Mouse (Mus musculus) embryo, embryonic 9.5 days (tissue): Measurements from ENCODE around the gene Srpx2.

ENCODE experiments used
- DNase-seq: peaks from one replicate; pipeline ENCODE4 v3.0.0-alpha.2; 2017; ENCODE audit errors: extremely low spot score

The Srpx2 gene

DNA sequence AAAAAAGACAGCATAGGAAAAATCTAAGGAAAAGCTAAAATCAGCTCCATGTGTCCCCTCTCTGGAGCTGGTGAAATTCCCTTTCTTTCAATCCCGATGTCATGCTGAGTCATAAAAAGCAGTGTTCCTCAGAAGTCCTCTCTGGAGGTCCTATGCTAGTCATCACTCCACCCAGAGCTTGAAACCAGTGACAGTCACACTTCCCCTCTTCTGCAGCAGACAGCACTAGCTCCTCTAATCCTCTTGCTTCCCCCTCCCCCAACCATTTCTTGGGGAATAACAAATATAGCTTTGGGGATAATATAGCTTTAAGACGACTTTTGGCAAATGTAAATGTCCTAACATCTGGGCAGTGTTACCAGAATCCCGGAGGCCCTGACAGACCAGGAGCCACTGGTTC, at the start of gene Srpx2:
Srpx2 (plus strand) TSS at position 166 of the 400 bp plus-strand sequence.
- no peak for DNase-seq

DNA sequence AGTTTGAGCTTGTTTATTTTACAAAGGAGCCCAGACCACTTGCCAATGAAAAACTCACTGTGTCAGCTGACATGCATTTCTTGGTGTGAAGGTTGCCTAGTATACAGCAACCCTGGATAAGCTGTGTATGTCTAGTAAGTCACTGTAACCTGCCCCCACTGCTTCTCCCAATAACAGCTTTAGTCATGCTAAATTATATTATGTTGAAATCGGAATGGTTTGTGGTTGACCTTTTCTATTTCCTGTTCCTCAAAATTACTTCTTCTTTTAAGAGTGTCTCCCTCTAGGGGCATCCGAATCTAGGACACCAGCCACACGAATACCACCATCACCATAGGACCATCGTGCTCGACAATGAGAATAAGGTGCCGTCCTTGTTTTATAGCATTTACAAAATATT, 38.5 kb upstream of the Srpx2 start:
- DNase-seq = no peak

- DNase-seq = no peak
Observed at GRCm38 (mm10) chrX:133887308-133887707, 20.9 kb upstream of the Srpx2 start.

GRCm38 (mm10) chrX:133888111-133888510, 20.1 kb upstream of the Srpx2 start:
- no peak for DNase-seq

DNA sequence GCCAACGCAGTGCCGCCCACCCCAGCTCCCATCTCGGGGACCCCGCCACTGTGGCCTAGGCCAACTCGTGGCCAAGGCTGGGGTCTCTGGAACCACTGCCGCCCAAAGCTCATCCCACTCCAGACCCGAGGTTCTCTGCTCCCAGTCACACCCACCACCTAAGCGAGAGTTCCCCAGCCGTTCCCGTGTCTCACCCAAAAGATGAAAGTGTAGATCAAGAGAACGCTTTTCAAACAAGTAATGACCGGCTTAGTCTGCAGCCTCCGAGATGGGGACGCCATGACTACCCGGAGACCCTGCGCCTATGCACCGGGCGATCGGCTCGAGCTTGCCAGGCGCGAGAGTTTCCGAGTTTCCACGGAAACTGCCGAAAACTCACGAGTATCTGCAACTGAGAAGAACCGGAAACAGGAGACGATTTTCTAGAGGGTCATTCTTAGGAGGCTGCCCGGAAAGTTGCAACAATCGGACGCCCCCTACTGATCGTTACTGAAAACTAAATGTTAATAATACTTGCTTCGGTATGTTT, 10.1 kb upstream of the Srpx2 start, which contains the start of gene Tspan6:
Tspan6 (minus strand) TSS at position 416 of the 529 bp plus-strand sequence.
- peak; percentile 81 for DNase-seq

DNA sequence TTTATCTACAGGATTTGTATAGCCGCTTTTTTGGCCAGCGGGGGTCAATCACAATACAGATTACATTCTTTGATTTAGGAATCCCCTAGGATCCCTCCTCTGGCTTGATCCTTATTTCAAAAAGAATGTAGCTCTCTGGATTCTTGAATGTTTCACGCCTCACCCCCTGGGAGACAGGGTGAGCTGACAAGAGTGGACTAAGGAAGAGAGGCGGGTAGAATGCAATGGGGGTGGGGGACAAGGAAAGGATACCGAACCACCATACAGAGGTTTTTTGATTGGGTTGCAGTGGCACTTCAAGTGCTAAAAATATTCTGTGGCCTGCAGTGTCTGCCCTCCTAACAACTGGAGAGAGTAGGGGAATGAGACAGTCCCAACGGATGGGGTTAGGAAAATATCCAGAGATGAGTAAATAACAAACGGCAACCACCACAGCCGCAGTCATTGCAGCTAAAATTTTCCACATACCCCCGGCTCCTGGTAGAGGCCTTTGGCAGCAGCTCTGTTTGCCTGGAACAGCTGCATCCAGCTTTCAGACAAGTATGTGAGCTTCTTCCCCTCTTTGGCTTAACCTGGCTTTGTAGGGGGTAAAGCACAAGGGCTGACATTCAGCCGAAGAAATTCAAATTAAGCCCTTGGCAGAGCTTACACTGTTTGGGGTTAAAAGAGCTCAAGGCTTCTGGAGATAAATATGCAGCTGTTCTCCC, 3.3 kb downstream of the Srpx2 start:
- DNase-seq = no peak

GRCm38 (mm10) chrX:133913006-133913405, 4.8 kb downstream of the Srpx2 start:
- no peak for DNase-seq

GRCm38 (mm10) chrX:133914219-133914618, 6.0 kb downstream of the Srpx2 start:
- DNase-seq = no peak

DNA sequence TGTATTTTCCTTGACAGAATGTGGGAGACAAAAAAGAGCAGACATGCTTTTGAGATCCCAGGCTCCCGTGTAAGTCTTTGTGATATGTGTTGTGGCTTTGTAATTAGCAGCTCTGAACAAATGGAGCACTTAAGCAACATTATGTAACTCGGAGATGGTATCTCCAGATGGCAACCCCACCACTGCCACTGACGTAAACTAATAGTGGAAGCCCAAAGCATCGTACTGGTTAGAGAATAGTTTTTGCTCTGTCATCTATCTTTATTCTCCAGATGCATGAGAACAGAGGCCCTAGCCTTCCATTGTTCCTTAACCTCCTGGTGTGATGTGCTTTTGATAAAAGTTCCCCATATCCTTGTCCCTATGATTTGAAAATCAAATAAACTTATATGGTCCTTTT, 13.0 kb downstream of the Srpx2 start:
- DNase-seq = no peak

DNA sequence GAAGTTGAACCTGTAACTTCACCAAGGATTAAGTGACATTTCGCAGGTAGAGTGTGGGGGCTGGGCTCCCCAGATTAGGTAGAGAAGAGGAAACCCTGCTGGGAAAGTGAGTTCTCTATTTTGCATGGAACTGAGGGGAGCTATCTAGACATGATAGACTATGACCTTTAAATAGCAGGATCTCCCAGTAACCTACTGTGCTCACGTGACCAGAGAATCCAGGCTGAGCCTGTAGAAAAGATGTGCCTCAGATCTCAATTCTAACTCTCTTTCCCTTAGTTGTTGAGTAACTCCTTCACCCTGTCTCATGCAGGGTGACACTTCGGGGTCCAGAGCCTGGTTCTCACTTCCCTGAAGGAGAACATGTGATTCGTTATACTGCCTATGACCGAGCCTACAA, 18.5 kb downstream of the Srpx2 start:
- DNase-seq = no peak

DNA sequence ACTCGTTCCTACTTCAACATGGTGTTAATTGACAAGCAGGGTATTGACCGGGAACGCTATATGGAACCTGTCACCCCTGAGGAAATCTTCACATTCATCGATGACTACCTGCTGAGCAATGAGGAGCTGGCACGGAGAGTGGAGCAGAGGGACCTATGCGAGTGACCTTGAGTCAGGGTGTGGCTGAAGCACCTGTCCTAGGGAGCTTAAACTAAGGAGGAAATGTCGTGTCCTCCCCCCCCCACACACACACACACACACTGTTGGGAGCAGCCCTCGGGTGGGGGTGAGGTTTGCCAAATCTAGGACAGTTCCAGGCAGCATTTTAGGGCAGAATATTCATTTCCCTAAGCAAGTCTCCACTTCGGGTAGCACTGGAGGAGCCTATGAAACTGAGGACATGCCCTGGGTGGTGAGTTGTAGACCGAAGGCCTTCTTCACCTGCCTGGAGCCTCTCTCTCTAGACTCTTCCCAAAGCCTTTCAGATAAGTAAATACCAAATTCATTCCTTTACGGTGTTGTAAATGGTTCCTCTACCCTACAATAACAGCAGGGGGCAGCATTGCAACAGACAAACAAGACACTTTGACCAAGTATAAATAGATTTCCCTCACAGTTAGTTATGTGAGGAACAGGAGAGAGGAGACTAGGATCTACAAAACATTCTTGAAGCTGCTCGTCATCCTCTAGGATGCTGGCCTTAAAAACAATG, 23.2 kb downstream of the Srpx2 start:
- peak; percentile 20 for DNase-seq

- DNase-seq = no peak
Observed at GRCm38 (mm10) chrX:133936605-133937225, 28.5 kb downstream of the Srpx2 start.

DNA sequence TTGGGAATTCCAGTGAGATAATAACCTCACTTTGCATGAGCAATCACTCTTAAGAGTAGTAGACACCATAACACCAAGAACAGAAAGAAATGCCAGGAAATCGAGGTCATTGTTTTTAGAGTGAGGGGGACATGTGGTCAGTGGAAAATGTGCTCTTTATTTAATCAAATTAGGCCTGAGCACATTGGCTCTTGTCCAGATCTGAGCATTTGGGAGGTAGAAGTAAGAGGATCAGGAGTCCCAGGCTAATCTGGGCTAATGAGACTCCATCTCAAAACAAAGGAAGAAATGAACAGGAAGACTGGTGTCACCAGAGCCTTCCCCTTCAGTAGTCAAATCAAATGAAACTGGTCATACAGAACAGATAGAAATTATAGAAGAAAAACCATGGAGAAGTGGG, 31.3 kb downstream of the Srpx2 start:
- DNase-seq = no peak

GRCm38 (mm10) chrX:133947427-133947826, 39.2 kb downstream of the Srpx2 start:
- DNase-seq = peak; percentile 42

DNA sequence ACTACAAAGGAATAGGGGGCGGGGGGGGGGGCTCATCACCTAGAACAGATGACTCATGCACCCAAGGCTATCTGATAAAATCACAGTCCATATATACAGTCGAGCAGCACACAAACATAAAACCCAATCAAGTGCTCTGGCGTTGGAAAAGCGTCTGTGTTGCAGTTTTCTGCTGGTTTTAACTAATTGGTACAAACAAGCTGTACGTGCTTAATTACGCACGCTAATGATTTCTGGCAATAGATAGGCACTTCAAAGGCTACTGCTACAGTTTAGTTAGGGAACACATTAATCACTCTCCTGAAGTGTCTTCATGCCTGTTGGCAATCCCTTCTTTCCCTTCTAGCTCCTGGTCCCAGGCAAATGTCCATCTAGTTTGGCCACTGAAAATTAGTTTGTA, 46.4 kb downstream of the Srpx2 start:
- DNase-seq = no peak

- no peak for DNase-seq
Observed at GRCm38 (mm10) chrX:133960617-133961016, 52.4 kb downstream of the Srpx2 start.

DNA sequence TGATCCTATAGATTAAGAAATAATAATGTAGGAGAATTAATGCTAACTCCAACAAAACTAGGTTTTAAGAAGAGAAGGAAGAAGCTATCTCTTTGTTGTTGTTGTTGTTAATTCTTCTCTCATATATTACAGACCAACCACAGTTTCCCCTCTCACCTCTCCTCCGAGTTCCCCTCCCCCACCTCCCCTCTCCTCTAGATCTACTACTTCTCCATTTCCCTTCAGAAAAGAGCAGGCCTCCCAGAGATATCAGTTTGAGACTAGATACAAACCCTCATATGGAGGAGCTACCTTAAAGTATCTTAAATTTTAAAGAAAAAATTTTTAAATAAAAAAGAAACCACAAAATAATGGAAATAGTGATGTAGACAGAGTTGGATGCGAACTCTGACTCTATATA, 56.4 kb downstream of the Srpx2 start:
- DNase-seq = no peak

GRCm38 (mm10) chrX:133981231-133982002, 73.2 kb downstream of the Srpx2 start, which contains the start of gene Sytl4:
TSS of gene Sytl4 (minus strand) at chrX:133981812.
- DNase-seq = peak; percentile 11
